Mouse (Mus musculus) ES-Bruce4 (cell line): ENCODE data around the gene Tmem35b. TPM values are rescaled to one million over a fixed set of nuclear protein-coding genes. Genes with fewer than 3 reads are reported as not detected.

ENCODE experiments used
- H3K27ac ChIP-seq: 2 replicates; pipeline ENCODE4 v1.5.1; 2012; ENCODE audit warnings: low read length, inconsistent platforms; ENCODE audit not compliant: insufficient read depth
- H3K27me3 ChIP-seq: 2 replicates; pipeline ENCODE4 v1.6.1; 2012; ENCODE audit warnings: mild to moderate bottlenecking, low read length, inconsistent platforms; ENCODE audit not compliant: control insufficient read depth, poor library complexity, insufficient read depth, severe bottlenecking
- H3K36me3 ChIP-seq: 2 replicates; pipeline ENCODE4 v1.6.1; 2012; ENCODE audit warnings: inconsistent platforms, mild to moderate bottlenecking, low read length, moderate library complexity; ENCODE audit not compliant: control insufficient read depth, poor library complexity, insufficient read depth, severe bottlenecking
- H3K4me1 ChIP-seq: one replicate; pipeline ENCODE4 v1.8.1; 2011; ENCODE audit warnings: low read length; ENCODE audit not compliant: control insufficient read depth, insufficient read depth
- H3K4me3 ChIP-seq: 2 replicates; pipeline ENCODE4 v1.5.1; 2011; ENCODE audit warnings: low read depth, mild to moderate bottlenecking, low read length
- H3K9ac ChIP-seq: 2 replicates; pipeline ENCODE4 v1.6.1; 2012; ENCODE audit warnings: low read depth, mild to moderate bottlenecking, inconsistent platforms; ENCODE audit not compliant: poor library complexity, severe bottlenecking
- H3K9me3 ChIP-seq: replicated peaks from 2 replicates; pipeline ENCODE4 v1.6.1; 2012; ENCODE audit warnings: mild to moderate bottlenecking, low read length, inconsistent platforms; ENCODE audit not compliant: control insufficient read depth, poor library complexity, insufficient read depth, severe bottlenecking
- CTCF ChIP-seq: IDR thresholded peaks from one replicate; pipeline ENCODE4 v1.8.1; 2011; ENCODE audit warnings: low read depth, low read length
- EP300 ChIP-seq: IDR thresholded peaks from 2 replicates; pipeline ENCODE4 v1.6.1; 2011; ENCODE audit warnings: low read depth, low read length; ENCODE audit not compliant: insufficient read depth
- POLR2A ChIP-seq: IDR thresholded peaks from one replicate; pipeline ENCODE4 v1.8.1; 2011; ENCODE audit warnings: low read length; ENCODE audit not compliant: insufficient read depth
- polyA plus RNA-seq: library from polyadenylated mRNA; stranded (reverse); fragments of >200 nt; gene quantifications from 2 replicates; pipeline ENCODE4 v1.2.4, GENCODE M21; 2011; ENCODE audit warnings: low read depth; ENCODE audit not compliant: missing spikeins, insufficient read depth, insufficient read length

Gene Tmem35b
- polyA plus RNA-seq, 1 experiment, result 10.0 TPM

DNA sequence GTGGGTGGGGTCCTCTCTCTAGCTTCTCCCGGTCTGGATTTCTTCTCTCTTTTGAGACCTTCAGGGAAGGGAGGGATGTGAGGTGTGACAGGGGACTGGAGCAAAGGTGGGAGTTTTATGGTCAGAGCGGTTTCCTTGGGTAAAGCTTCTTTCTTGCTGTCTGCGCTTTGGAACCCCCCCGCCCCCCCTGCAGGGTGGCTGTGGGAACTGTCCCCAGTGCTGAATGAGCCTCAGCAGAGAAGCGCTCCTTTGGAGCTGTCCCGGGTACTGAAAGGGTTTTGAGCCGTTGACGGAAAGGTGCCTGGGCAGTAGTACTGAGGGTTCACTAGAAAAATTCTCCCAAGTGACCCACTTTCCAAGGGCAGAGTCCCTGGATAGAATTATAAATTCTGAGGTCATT lies 50.0 kb downstream of the Tmem35b start:
- Histone ChIP-seq H3K9me3 (no peaks in the 10 kb centered on the region), H3K4me1 (peaks cover 3% of the 10 kb centered on the region), H3K27me3 (no peaks in the 10 kb centered on the region), H3K4me3 (no peak overlapping the region), H3K36me3 (no peaks in the 10 kb centered on the region), H3K9ac (no peak overlapping the region), H3K27ac (no peak overlapping the region)
- no peak for TF ChIP-seq CTCF
- no peak for TF ChIP-seq EP300
- no peak for TF ChIP-seq POLR2A

GRCm38 (mm10) chr4:127174075-127174899 lies 50.8 kb downstream of the Tmem35b start:
- TF ChIP-seq EP300 (peak; percentile 87), CTCF (no peak)
- Histone ChIP-seq H3K9me3 (no peaks in the 10 kb centered on the region), H3K4me3 (0 out of 2 replicates have a peak overlapping the region, but pooled peaks have one; percentile 5), H3K36me3 (no peaks in the 10 kb centered on the region), H3K4me1 (peaks cover 3% of the 10 kb centered on the region), H3K27me3 (no peaks in the 10 kb centered on the region), H3K27ac (peak overlapping the region; percentile 30; the same call in 1 of the 2 replicates), H3K9ac (no peak overlapping the region)

DNA sequence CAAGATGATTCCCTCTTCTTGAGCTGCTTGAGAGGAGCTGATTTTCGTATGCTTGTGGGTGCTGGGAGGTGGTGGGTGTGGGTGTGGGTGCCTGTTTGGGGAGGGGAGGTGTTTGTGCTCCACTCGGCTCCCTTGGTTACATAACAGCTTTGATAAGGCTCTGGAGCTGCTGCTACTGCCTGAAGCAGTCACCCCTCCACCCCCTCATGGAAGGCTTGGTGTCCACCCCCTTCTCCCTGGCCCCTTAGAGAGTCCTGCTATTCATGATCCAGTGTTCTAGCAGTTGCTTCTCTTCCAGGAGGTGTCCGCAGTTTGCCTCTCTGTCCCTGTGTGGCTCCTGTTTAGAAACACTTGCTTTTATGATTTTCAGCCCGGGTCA lies 51.4 kb downstream of the Tmem35b start:
- Histone ChIP-seq H3K27ac (peak overlapping the region; percentile 43), H3K27me3 (no peaks in the 10 kb centered on the region), H3K4me1 (peaks cover 3% of the 10 kb centered on the region), H3K36me3 (no peaks in the 10 kb centered on the region), H3K4me3 (0 out of 2 replicates have a peak overlapping the region, but pooled peaks have one; percentile 5), H3K9ac (no peak overlapping the region), H3K9me3 (no peaks in the 10 kb centered on the region)
- TF ChIP-seq CTCF (no peak), POLR2A (no peak), EP300 (no peak)

- H3K9me3 ChIP-seq, result no peaks in the 10 kb centered on the region
- H3K9ac ChIP-seq, result no peak overlapping the region
- no peaks in the 10 kb centered on the region for H3K36me3 ChIP-seq
- TF ChIP-seq EP300 (no peak), POLR2A (no peak), CTCF (no peak)
- no peak overlapping the region for H3K4me3 ChIP-seq
- H3K27me3 ChIP-seq, result no peaks in the 10 kb centered on the region
- H3K4me1 ChIP-seq, result peaks cover 6% of the 10 kb centered on the region
- no peak overlapping the region for H3K27ac ChIP-seq
Measured at GRCm38 (mm10) chr4:127177961-127178360, 54.5 kb downstream of the Tmem35b start.

GRCm38 (mm10) chr4:127178671-127179070 lies 55.2 kb downstream of the Tmem35b start:
- Histone ChIP-seq H3K9ac (no peak overlapping the region), H3K27ac (no peak overlapping the region), H3K4me3 (no peak overlapping the region), H3K36me3 (no peaks in the 10 kb centered on the region), H3K27me3 (no peaks in the 10 kb centered on the region), H3K9me3 (no peaks in the 10 kb centered on the region), H3K4me1 (peaks cover 6% of the 10 kb centered on the region)
- TF ChIP-seq CTCF (no peak), EP300 (no peak), POLR2A (no peak)

Other genes with a start within 250 kb of the Tmem35b start
- 66.0 and 70.9 TPM in 2 replicates for gene Zmym4, start 155.6 kb upstream of the Tmem35b start, polyA plus RNA-seq
- gene Sfpq, start 102.4 kb upstream of the Tmem35b start, polyA plus RNA-seq, result 827 and 868 TPM in 2 replicates
- 46.0 and 57.4 TPM in 2 replicates for gene Zmym1, start 62.5 kb upstream of the Tmem35b start, polyA plus RNA-seq
- gene Zmym6, start 46.3 kb upstream of the Tmem35b start, polyA plus RNA-seq, result 32.6 and 33.7 TPM in 2 replicates
- gene Dlgap3, start 45.5 kb downstream of the Tmem35b start, polyA plus RNA-seq, result 7.4 and 9.5 TPM in 2 replicates
- 26.6 and 28.8 TPM in 2 replicates for gene Smim12, start 120.1 kb downstream of the Tmem35b start, polyA plus RNA-seq
- 1.4 TPM in 2 replicates for gene Gja4, start 190.3 kb downstream of the Tmem35b start, polyA plus RNA-seq
- gene Gjb3, start 207.2 kb downstream of the Tmem35b start, polyA plus RNA-seq, result 57.2 and 66.7 TPM in 2 replicates
- gene Gjb4, start 230.4 kb downstream of the Tmem35b start, polyA plus RNA-seq, result 2.1 and 2.6 TPM in 2 replicates
- gene Gjb5, start 234.5 kb downstream of the Tmem35b start, polyA plus RNA-seq, result 15.9 and 16.5 TPM in 2 replicates